Mouse (Mus musculus): ENCODE results near the gene Cfdp1. TPM values are rescaled to one million over a fixed set of nuclear protein-coding genes. Genes with fewer than 3 reads are reported as not detected.

Cfdp1 gene
- total and polyA plus RNA-seq, 3 experiments, result 26.1 to 229 (median 160) TPM

DNA sequence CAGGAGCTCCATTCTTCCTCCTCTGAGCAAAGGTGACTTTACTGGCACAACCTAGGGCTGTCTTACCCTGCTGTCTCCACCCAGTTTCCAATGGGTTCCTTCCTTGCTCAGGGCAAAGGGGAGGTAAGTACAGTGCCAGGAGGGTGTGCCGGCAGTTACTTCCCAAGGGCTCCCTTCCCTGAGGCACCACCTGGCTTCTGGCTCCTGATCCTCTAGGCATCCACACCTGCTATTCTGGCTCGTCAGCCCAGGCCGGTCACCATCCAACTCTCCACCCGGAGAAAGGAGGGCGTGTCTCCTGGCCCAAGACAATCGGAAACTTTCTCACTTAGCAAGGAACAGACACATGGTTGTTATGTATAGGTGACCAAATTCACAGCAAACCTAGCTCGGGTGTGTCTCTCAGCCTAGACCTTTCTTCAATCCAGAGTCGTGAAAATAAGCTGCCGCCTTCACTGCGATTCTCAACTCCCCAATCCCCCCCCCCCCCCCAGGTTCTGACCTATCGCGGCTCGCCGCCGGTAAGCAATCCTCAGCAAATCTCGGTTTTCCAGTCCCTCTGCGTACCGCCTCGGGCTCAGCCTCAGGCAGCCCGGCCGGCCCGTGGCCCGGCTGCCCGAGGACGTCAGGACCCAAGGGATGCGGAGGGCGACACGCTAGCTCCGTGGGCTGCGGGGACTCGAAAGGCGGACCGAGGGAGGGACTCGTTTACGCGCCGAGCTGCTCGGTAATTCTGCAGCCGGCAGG, 122.7 kb downstream of the Cfdp1 start:
- H3K4me1 ChIP-seq (ENCODE audit: insufficient read depth, low read depth, low read length), result peaks cover 27% of the 10 kb centered on the region
- H3K27me3 ChIP-seq (ENCODE audit: insufficient read depth, low read length), result peaks cover 95% of the 10 kb centered on the region

DNA sequence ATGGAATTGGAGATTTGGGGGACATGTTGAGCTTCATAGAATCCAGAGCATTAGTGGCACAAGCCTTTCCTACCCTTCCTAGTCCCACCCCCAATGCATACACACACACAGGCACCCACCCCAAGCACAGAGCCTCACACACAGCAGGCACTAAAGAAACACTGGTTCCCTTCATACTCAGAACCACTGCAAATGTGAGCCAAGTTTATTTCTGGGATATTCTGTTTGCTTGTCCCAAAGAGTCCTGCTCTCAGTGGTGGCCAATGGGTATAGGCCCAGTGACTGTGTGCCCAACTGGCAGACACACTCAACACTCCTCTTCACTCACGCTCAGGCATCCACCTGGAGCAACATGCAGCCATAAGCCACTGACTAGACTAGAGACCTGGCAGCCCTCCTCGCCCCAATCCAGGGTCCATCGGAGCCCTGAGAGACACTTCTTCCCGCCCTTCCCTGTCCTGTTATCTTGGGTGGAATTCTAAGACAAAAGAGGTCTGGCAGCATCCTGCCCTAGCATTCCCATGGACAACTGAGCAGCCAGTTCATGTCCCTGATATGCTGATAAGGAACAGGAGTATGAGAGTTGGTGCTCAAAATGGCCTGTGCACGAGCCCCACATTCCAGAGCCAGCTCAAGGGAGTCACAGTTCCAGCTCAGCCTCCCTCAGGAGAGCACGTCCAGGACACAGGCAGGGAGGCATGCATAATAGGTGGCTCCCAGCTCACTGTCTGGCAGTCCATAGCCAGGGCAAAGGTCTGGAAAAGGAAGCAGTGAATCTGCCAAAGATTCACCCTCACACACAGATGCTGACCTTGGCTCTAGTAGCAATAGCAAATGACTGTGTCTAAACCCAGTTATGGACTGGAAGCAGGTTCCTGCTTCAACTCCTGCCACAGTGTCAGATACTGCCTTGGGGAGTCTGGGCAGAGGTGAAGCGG, 124.6 kb downstream of the Cfdp1 start:
- peaks cover 93% of the 10 kb centered on the region for H3K27me3 ChIP-seq (ENCODE audit: insufficient read depth, low read length)
- no peak for ATAC-seq (ENCODE audit: extremely low read depth, insufficient number of reproducible peaks, low FRiP score, poor library complexity, severe bottlenecking)
- H3K4me1 ChIP-seq (ENCODE audit: insufficient read depth, low read depth, low read length), result peaks cover 27% of the 10 kb centered on the region
- H3K9me3 ChIP-seq (replicated peaks), result no peaks in the 10 kb centered on the region
- H3K4me3 ChIP-seq (ENCODE audit: low read depth, low read length), result no peak overlapping the region
- no peaks in the 10 kb centered on the region for H3K36me3 ChIP-seq (replicated peaks)
- TF ChIP-seq GATA1 (IDR thresholded peaks at IDR 0.05; ENCODE audit: borderline replicate concordance, low read length) (no peak), GATA2 (IDR thresholded peaks at IDR 0.05; ENCODE audit: borderline replicate concordance, low read depth, low read length) (no peak), POLR2AphosphoS5 (IDR thresholded peaks at IDR 0.05; ENCODE audit: insufficient replicate concordance, low read depth, low read length) (no peak), TAL1 (conservative IDR thresholded peaks at IDR 0.05; ENCODE audit: low read depth, low read length) (no peak), CTCF (IDR thresholded peaks at IDR 0.05; ENCODE audit: low read depth, low read length) (no peak)
- no peak for DNase-seq (ENCODE audit: low spot score)

More for the DNA sequence above, 122.7 kb downstream of the Cfdp1 start:
- DNase-seq (ENCODE audit: low spot score) (no peak), ATAC-seq (ENCODE audit: extremely low read depth, insufficient number of reproducible peaks, low FRiP score, poor library complexity, severe bottlenecking) (no peak)
- peak overlapping the region; percentile 75 for H3K4me3 ChIP-seq (ENCODE audit: low read depth, low read length)
- H3K9me3 ChIP-seq (replicated peaks), result no peaks in the 10 kb centered on the region
- TF ChIP-seq CTCF (IDR thresholded peaks at IDR 0.05; ENCODE audit: low read depth, low read length) (no peak), POLR2AphosphoS5 (IDR thresholded peaks at IDR 0.05; ENCODE audit: insufficient replicate concordance, low read depth, low read length) (no peak)
- H3K36me3 ChIP-seq (replicated peaks), result no peaks in the 10 kb centered on the region

DNA sequence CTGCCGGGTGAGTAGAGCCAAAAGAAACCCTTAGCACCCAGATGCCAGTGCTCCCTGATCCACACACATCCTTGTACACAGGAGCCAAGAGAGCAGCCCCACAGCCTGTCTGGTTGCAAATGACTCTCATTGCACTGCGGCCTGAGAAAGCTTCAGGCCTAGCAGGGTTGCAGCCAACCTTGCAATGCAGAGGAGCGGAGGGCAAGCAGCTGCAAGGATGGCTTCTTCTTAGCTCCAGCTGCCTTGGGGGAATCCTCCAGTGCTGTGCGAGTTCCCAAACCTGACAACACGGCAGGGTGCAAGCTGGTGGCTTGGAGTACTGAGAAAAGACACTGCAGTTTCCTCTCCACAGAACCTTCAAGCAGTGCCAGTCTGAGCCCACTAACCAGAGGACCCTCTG, 125.6 kb downstream of the Cfdp1 start:
- Histone ChIP-seq H3K4me1 (ENCODE audit: insufficient read depth, low read depth, low read length) (peaks cover 24% of the 10 kb centered on the region), H3K9me3 (replicated peaks) (no peaks in the 10 kb centered on the region), H3K27me3 (ENCODE audit: insufficient read depth, low read length) (peaks cover 91% of the 10 kb centered on the region), H3K4me3 (ENCODE audit: low read depth, low read length) (no peak overlapping the region), H3K36me3 (replicated peaks) (no peaks in the 10 kb centered on the region)
- ATAC-seq (ENCODE audit: extremely low read depth, insufficient number of reproducible peaks, low FRiP score, poor library complexity, severe bottlenecking) (no peak), DNase-seq (ENCODE audit: low spot score) (no peak)
- TF ChIP-seq TAL1 (conservative IDR thresholded peaks at IDR 0.05; ENCODE audit: low read depth, low read length) (no peak), GATA2 (IDR thresholded peaks at IDR 0.05; ENCODE audit: borderline replicate concordance, low read depth, low read length) (no peak), POLR2AphosphoS5 (IDR thresholded peaks at IDR 0.05; ENCODE audit: insufficient replicate concordance, low read depth, low read length) (no peak), CTCF (IDR thresholded peaks at IDR 0.05; ENCODE audit: low read depth, low read length) (no peak), GATA1 (IDR thresholded peaks at IDR 0.05; ENCODE audit: borderline replicate concordance, low read length) (no peak)

DNA sequence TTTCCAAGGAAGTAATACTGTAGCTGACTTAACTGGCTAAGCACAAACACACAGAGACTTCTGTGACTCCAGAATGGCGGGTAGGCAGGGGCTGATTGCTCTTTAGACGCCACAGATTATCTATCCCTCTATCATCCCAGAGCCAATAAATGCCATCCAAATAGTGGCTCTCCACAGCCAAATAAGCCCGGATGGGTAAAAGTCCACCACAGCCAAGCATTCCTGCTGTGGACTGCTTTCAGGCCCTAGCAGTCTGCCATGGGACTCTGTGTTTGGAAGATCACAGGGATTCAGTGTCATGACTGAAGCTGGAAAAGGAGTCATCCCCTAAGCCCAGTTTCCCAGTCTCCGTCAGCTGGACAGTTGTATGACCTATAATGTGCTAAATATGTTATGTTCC, 126.5 kb downstream of the Cfdp1 start:
- DNase-seq (ENCODE audit: low spot score) (no peak), ATAC-seq (ENCODE audit: extremely low read depth, insufficient number of reproducible peaks, low FRiP score, poor library complexity, severe bottlenecking) (no peak)
- TF ChIP-seq CTCF (IDR thresholded peaks at IDR 0.05; ENCODE audit: low read depth, low read length) (no peak), TAL1 (conservative IDR thresholded peaks at IDR 0.05; ENCODE audit: low read depth, low read length) (no peak), GATA2 (IDR thresholded peaks at IDR 0.05; ENCODE audit: borderline replicate concordance, low read depth, low read length) (no peak), GATA1 (IDR thresholded peaks at IDR 0.05; ENCODE audit: borderline replicate concordance, low read length) (no peak), POLR2AphosphoS5 (IDR thresholded peaks at IDR 0.05; ENCODE audit: insufficient replicate concordance, low read depth, low read length) (no peak)
- Histone ChIP-seq H3K9me3 (replicated peaks) (no peaks in the 10 kb centered on the region), H3K27me3 (ENCODE audit: insufficient read depth, low read length) (peaks cover 82% of the 10 kb centered on the region), H3K4me1 (ENCODE audit: insufficient read depth, low read depth, low read length) (peaks cover 16% of the 10 kb centered on the region), H3K36me3 (replicated peaks) (no peaks in the 10 kb centered on the region), H3K4me3 (ENCODE audit: low read depth, low read length) (no peak overlapping the region)

DNA sequence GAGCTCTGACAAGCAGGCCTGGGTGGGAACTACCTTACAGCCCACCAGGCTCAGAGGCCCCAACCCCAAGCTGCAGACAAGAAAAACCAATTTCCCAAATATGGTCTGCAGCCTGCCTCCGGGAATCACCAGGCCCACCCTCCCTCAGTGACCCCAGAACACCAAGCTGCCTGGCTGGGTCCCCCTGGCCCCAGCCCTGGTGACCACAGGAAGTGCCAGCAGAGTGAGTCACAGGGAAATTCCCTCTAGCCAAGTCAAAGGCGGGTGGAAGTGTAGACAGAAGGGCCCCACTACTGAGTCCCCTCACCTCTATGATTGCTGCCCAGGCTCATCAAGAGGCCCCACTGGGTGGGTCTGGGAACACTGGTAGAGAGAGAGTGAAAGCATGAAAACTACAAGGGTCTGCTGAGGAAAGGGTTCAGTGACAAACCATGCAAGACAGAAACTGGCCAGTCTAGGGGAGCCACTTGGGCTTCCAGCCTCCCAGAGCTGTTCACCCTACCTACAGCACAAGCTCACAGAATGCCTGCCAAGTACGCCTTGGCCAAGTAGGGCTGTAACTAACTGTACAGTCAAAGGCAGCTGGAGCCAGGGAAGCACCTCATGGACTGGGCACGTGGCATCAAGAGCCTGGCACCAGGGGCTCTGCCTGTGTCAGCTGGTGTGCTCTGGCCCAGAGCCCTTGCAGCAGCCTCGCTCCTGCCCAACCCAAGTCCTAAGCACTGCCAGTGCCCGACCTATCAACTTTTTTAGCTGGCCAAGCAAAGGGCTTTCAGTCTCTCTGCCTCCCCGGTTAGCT, 127.8 kb downstream of the Cfdp1 start:
- TF ChIP-seq CTCF (IDR thresholded peaks at IDR 0.05; ENCODE audit: low read depth, low read length), result no peak
- TF ChIP-seq TAL1 (conservative IDR thresholded peaks at IDR 0.05; ENCODE audit: low read depth, low read length), result no peak
- no peaks in the 10 kb centered on the region for H3K36me3 ChIP-seq (replicated peaks)
- H3K27me3 ChIP-seq (ENCODE audit: insufficient read depth, low read length), result peaks cover 74% of the 10 kb centered on the region
- H3K9me3 ChIP-seq (replicated peaks), result no peaks in the 10 kb centered on the region
- ATAC-seq (ENCODE audit: extremely low read depth, insufficient number of reproducible peaks, low FRiP score, poor library complexity, severe bottlenecking), result no peak
- no peak for DNase-seq (ENCODE audit: low spot score)
- H3K4me3 ChIP-seq (ENCODE audit: low read depth, low read length), result no peak overlapping the region
- peaks cover 5% of the 10 kb centered on the region for H3K4me1 ChIP-seq (ENCODE audit: insufficient read depth, low read depth, low read length)

DNA sequence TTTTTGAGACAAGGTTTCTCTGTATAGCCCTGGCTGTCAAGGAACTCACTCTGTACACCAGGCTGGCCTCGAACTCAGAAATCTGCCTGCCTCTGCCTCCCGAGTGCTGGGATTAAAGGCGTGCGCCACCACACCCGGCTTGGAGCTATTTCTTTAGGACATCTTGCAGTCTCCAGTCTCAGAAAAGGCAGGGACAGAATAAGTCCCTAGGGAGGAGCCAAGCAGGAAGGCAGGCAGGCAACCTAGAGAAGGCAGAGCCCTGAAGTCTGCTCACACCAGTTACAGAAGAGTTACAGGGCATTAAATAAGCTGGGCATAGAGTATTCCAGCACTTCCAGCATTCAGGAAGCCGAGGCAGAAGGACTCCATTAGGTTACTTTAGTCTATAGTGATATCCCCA, 128.8 kb downstream of the Cfdp1 start:
- no peak overlapping the region for H3K4me3 ChIP-seq (ENCODE audit: low read depth, low read length)
- no peaks in the 10 kb centered on the region for H3K9me3 ChIP-seq (replicated peaks)
- TF ChIP-seq GATA2 (IDR thresholded peaks at IDR 0.05; ENCODE audit: borderline replicate concordance, low read depth, low read length) (no peak), TAL1 (conservative IDR thresholded peaks at IDR 0.05; ENCODE audit: low read depth, low read length) (no peak), POLR2AphosphoS5 (IDR thresholded peaks at IDR 0.05; ENCODE audit: insufficient replicate concordance, low read depth, low read length) (no peak), CTCF (IDR thresholded peaks at IDR 0.05; ENCODE audit: low read depth, low read length) (no peak), GATA1 (IDR thresholded peaks at IDR 0.05; ENCODE audit: borderline replicate concordance, low read length) (no peak)
- ATAC-seq (ENCODE audit: extremely low read depth, insufficient number of reproducible peaks, low FRiP score, poor library complexity, severe bottlenecking), result no peak
- no peak for DNase-seq (ENCODE audit: low spot score)
- no peaks in the 10 kb centered on the region for H3K36me3 ChIP-seq (replicated peaks)
- peaks cover 72% of the 10 kb centered on the region for H3K27me3 ChIP-seq (ENCODE audit: insufficient read depth, low read length)
- H3K4me1 ChIP-seq (ENCODE audit: insufficient read depth, low read depth, low read length), result no peaks in the 10 kb centered on the region; the same call in 1 of the 2 replicates
